Comparison of ENCODE assay signal across 9 mouse cellular contexts in the genomic region with DNA sequence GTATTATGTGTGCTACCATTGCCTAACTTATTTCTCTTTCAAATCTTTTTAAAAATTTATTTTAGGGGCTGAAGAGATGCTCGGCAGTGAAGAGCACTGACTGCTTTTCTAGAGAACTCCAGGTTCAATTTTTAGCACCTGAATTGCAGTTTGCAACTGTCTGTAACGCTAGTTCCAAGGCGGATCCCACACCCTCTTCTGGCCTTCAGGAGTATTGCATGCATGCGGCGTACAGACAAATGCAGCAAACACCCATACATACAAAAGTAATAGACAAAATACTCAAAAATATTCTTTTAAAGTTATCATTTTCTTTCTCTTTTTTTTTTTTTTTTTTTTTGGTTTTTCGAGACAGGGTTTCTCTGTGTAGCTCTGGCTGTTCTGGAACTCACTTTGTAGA. TPM values are rescaled to one million over a fixed set of nuclear protein-coding genes. Genes with fewer than 3 reads are reported as not detected.
DNase-seq lines count a peak whose midpoint lies in the region; TF ChIP-seq lines count a peak whose summit lies in the region.
"Had no signal": no experiment of that assay in that cellular context is flagged by ENCODE, and none has a peak within 500 bp of the region (broad histone marks: within the 10 kb centered on the region; RNA-seq: fewer than 3 reads in every experiment).

No protein-coding gene starts in this region.

- H3K4me1 ChIP-seq in testis, adult 2 months (ENCODE audit: control insufficient read depth, insufficient read depth, low read length) = peaks cover 2% of the 10 kb centered on the region; the same call in 1 of the 2 replicates

- no peak overlapping the region for H3K4me3 ChIP-seq in gastrocnemius, adult 2 months
- H3K4me3 ChIP-seq in testis, adult 2 months (ENCODE audit: control insufficient read depth, low read depth, low read length) = no peak overlapping the region
- H3K4me3 ChIP-seq: limb, embryonic 13.5 days had no signal

- peak; percentile 32 for DNase-seq in gastrocnemius, adult 2 months
- no peak for DNase-seq in gastrocnemius, postnatal 25 days
- DNase-seq in testis, postnatal 14 days (ENCODE audit: low spot score) = no peak
- DNase-seq in forelimb bud, embryonic 11.5 days (ENCODE audit: low read depth, low spot score) = peak; percentile 29
- DNase-seq in lung, postnatal 25 days (ENCODE audit: low spot score) = peak; percentile 25
- DNase-seq in thymus, postnatal 10 days (ENCODE audit: low spot score in 2 of 2) = peak; percentile 48 to 64
- no peak for DNase-seq in frontal cortex, postnatal 25 days (ENCODE audit: low spot score in 2 of 2)

- H3K27me3 ChIP-seq in testis, adult 2 months (ENCODE audit: control insufficient read depth, insufficient read depth, low read length) = no peaks in the 10 kb centered on the region
- H3K27me3 ChIP-seq: limb, embryonic 13.5 days had no signal

- H3K27ac ChIP-seq in gastrocnemius, adult 2 months = no peak overlapping the region
- H3K27ac ChIP-seq in testis, adult 2 months (ENCODE audit: control insufficient read depth, insufficient read depth, low read depth, low read length) = no peak overlapping the region
- H3K27ac ChIP-seq: limb, embryonic 13.5 days had no signal

- no peak for TF ChIP-seq POLR2A in testis, adult 2 months (IDR thresholded peaks at IDR 0.05; ENCODE audit: control insufficient read depth, low read depth, low read length)

- no peaks in the 10 kb centered on the region for H3K36me3 ChIP-seq in testis, adult 2 months (ENCODE audit: control insufficient read depth, insufficient read depth, low read length)
- H3K36me3 ChIP-seq: limb, embryonic 13.5 days had no signal

- intact Hi-C loops in gastrocnemius, adult 2 months (cut with DNase I) = loop anchor here (1.0 kb wide), 1 partner anchor 134 kb away; no protein-coding TSS in a partner anchor

- peak; percentile 70 for TF ChIP-seq CTCF in gastrocnemius, adult 2 months (IDR thresholded peaks at IDR 0.05)
- peak; percentile 34; the same call in 1 of the 2 replicates for TF ChIP-seq CTCF in testis, adult 2 months (IDR thresholded peaks at IDR 0.05; ENCODE audit: control insufficient read depth, insufficient read depth, insufficient replicate concordance, low read depth, low read length)

RNA-seq across cellular contexts. Expression of gene Mettl16, which starts 2.6 kb away (rescaled TPM):
- 10 to 100 TPM; 11.5 to 13.6 TPM for total RNA-seq in gastrocnemius, adult 2 months (2021)
- 10 to 100 TPM in 1 of 2 experiments, 1 to 10 TPM in 1; 8.4 to 10.9 TPM for total RNA-seq in gastrocnemius, postnatal 25 days (2021)
- polyA plus RNA-seq in testis, adult 2 months (2012; rRNA removed) = 5.3 and 6.4 TPM in 2 replicates

RNA-seq across cellular contexts. Expression of gene Pafah1b1, which starts 43.6 kb away (rescaled TPM):
- 100 to 1,000 TPM; 127 to 141 TPM for total RNA-seq in gastrocnemius, adult 2 months (2021)
- 100 to 1,000 TPM in 1 of 2 experiments, 10 to 100 TPM in 1; 96.4 to 101 TPM for total RNA-seq in gastrocnemius, postnatal 25 days (2021)
- 39.3 and 53.4 TPM in 2 replicates for polyA plus RNA-seq in testis, adult 2 months (2012; rRNA removed)

Comparison
In these comparisons a context has a peak if more than half of its experiments do, and no peak if none do; other contexts are left out.
1. DNase-seq: peak in gastrocnemius, adult 2 months (single experiment), forelimb bud, embryonic 11.5 days (single experiment), lung, postnatal 25 days (single experiment) and thymus, postnatal 10 days (2 of 2); none in gastrocnemius, postnatal 25 days (single experiment), testis, postnatal 14 days (single experiment) and frontal cortex, postnatal 25 days (0 of 2).